Comparison of ENCODE assay signal across 8 mouse cellular contexts in genomic region chr6:86437711-86438110, GRCm38 (mm10). TPM values are rescaled to one million over a fixed set of nuclear protein-coding genes. Genes with fewer than 3 reads are reported as not detected.
DNase-seq lines count a peak whose midpoint lies in the region; ATAC-seq and TF ChIP-seq lines count a peak whose summit lies in the region.

No protein-coding gene starts in this region.

- peak; percentile 54 for ATAC-seq in granulocyte monocyte progenitor cell, adult 5-6 weeks (replicated peaks; ENCODE audit: poor library complexity, severe bottlenecking)
- ATAC-seq in liver, embryonic 13.5 days (ENCODE audit: low read depth) = peak; percentile 67

- DNase-seq in CD4-positive helper T cell, adult 2 months (ENCODE audit: low read depth, low spot score) = peak; percentile 78
- DNase-seq in adipocyte (ENCODE audit: low spot score) = peak; percentile 79
- peak; percentile 80 for DNase-seq in embryo, embryonic 10.5 days (ENCODE audit: low spot score)
- DNase-seq in kidney, adult 9 months = peak; percentile 72
- DNase-seq in liver, embryonic 13.5 days = peak; percentile 62
- DNase-seq in naive thymus-derived CD4-positive, alpha-beta T cell, adult 2 months (ENCODE audit: low read depth) = peak; percentile 79

- no peaks in the 10 kb centered on the region for H3K27me3 ChIP-seq in liver, embryonic 13.5 days
- H3K27me3 ChIP-seq in testis, adult 2 months (ENCODE audit: control insufficient read depth, insufficient read depth, low read length) = no peaks in the 10 kb centered on the region

- TF ChIP-seq POLR2A in testis, adult 2 months (IDR thresholded peaks at IDR 0.05; ENCODE audit: control insufficient read depth, low read depth, low read length) = no peak; the same call in 1 of the 2 replicates

- H3K9ac ChIP-seq in liver, embryonic 13.5 days = peak overlapping the region; percentile 82

- peak; percentile 43; the same call in 1 of the 2 replicates for TF ChIP-seq CTCF in testis, adult 2 months (IDR thresholded peaks at IDR 0.05; ENCODE audit: control insufficient read depth, insufficient read depth, insufficient replicate concordance, low read depth, low read length)

- 3% methylated on average over 14 of the region's 14 CpGs for WGBS in liver, embryonic 13.5 days (ENCODE audit: insufficient replicate concordance)

- H3K27ac ChIP-seq in liver, embryonic 13.5 days = peak overlapping the region; percentile 94
- peak overlapping the region; percentile 99 for H3K27ac ChIP-seq in testis, adult 2 months (ENCODE audit: control insufficient read depth, insufficient read depth, low read depth, low read length)

- H3K4me3 ChIP-seq in liver, embryonic 13.5 days (replicated peaks) = peak overlapping the region; percentile 81
- H3K4me3 ChIP-seq in testis, adult 2 months (ENCODE audit: control insufficient read depth, low read depth, low read length) = peak overlapping the region; percentile 94

- H3K4me2 ChIP-seq in liver, embryonic 13.5 days = peak overlapping the region; percentile 75

- peaks cover 26% of the 10 kb centered on the region for H3K36me3 ChIP-seq in liver, embryonic 13.5 days
- H3K36me3 ChIP-seq in testis, adult 2 months (ENCODE audit: control insufficient read depth, insufficient read depth, low read length) = no peaks in the 10 kb centered on the region

- no peaks in the 10 kb centered on the region for H3K9me3 ChIP-seq in liver, embryonic 13.5 days (replicated peaks)

- peaks cover 18% of the 10 kb centered on the region for H3K4me1 ChIP-seq in liver, embryonic 13.5 days (replicated peaks)
- H3K4me1 ChIP-seq in testis, adult 2 months (ENCODE audit: control insufficient read depth, insufficient read depth, low read length) = no peaks in the 10 kb centered on the region

RNA-seq across cellular contexts. Expression of gene C87436, which starts 0.5 kb away (rescaled TPM):
- total RNA-seq in granulocyte monocyte progenitor cell, adult 5-6 weeks (2014; fragmentation: Nextera tagmentation) = 20.8 and 33.5 TPM in 2 replicates
- 20.3 and 26.7 TPM in 2 replicates for total RNA-seq in granulocyte monocyte progenitor cell, adult 5-6 weeks (2017)
- 12.4 and 14.5 TPM in 2 replicates for polyA plus RNA-seq in liver, embryonic 13.5 days (2015; fragmentation: Nextera tagmentation; extraction: Ambion mirVana)
- 77.1 and 82.3 TPM in 2 replicates for polyA plus RNA-seq in testis, adult 2 months (2012; rRNA removed)

RNA-seq across cellular contexts. Expression of gene Gm44790, which starts 11.3 kb away (rescaled TPM):
- total RNA-seq in granulocyte monocyte progenitor cell, adult 5-6 weeks (2014; fragmentation: Nextera tagmentation) = not detected in 2 replicates
- not detected in 2 replicates for total RNA-seq in granulocyte monocyte progenitor cell, adult 5-6 weeks (2017)
- not detected in 2 replicates for polyA plus RNA-seq in liver, embryonic 13.5 days (2015; fragmentation: Nextera tagmentation; extraction: Ambion mirVana)
- 2.8 and 3.1 TPM in 2 replicates for polyA plus RNA-seq in testis, adult 2 months (2012; rRNA removed)

RNA-seq across cellular contexts. Expression of gene Tia1, which starts 33.7 kb away (rescaled TPM):
- 89.9 and 109 TPM in 2 replicates for total RNA-seq in granulocyte monocyte progenitor cell, adult 5-6 weeks (2014; fragmentation: Nextera tagmentation)
- total RNA-seq in granulocyte monocyte progenitor cell, adult 5-6 weeks (2017) = 77.5 and 97.1 TPM in 2 replicates
- 26.4 and 31.0 TPM in 2 replicates for polyA plus RNA-seq in liver, embryonic 13.5 days (2015; fragmentation: Nextera tagmentation; extraction: Ambion mirVana)
- polyA plus RNA-seq in testis, adult 2 months (2012; rRNA removed) = 9.0 and 9.7 TPM in 2 replicates

RNA-seq across cellular contexts. Expression of gene Pcyox1, which starts 40.8 kb away (rescaled TPM):
- total RNA-seq in granulocyte monocyte progenitor cell, adult 5-6 weeks (2014; fragmentation: Nextera tagmentation) = 31.1 and 35.7 TPM in 2 replicates
- total RNA-seq in granulocyte monocyte progenitor cell, adult 5-6 weeks (2017) = 64.2 and 87.9 TPM in 2 replicates
- polyA plus RNA-seq in liver, embryonic 13.5 days (2015; fragmentation: Nextera tagmentation; extraction: Ambion mirVana) = 38.1 and 51.3 TPM in 2 replicates
- 4.8 and 5.0 TPM in 2 replicates for polyA plus RNA-seq in testis, adult 2 months (2012; rRNA removed)

Comparison
In these comparisons a context has a peak if more than half of its experiments do, and no peak if none do; other contexts are left out.
1. Peak in every context shown above with its lines: DNase-seq, ATAC-seq, H3K4me3 ChIP-seq and H3K27ac ChIP-seq.